Mouse (Mus musculus) small intestine, adult 2 months (tissue): ENCODE results near the gene Rnf215. TPM values are rescaled to one million over a fixed set of nuclear protein-coding genes. Genes with fewer than 3 reads are reported as not detected.
A peak's percentile ranks its signal among the peaks of the same experiment; 100 is the strongest.

Experiments
- H3K27ac ChIP-seq: fragments of 200-500 bp; 2 replicates; pipeline ENCODE4 v1.5.1; 2012; ENCODE audit warnings: low read depth, low read length, control low read depth, inconsistent platforms; ENCODE audit not compliant: insufficient read depth
- H3K27me3 ChIP-seq: fragments of 200-500 bp; 2 replicates; pipeline ENCODE4 v1.6.1; 2012; ENCODE audit warnings: mild to moderate bottlenecking, moderate library complexity, low read length, inconsistent platforms; ENCODE audit not compliant: control insufficient read depth, insufficient read depth
- H3K36me3 ChIP-seq: fragments of 200-500 bp; 2 replicates; pipeline ENCODE4 v1.6.1; 2012; ENCODE audit warnings: mild to moderate bottlenecking, low read length, control low read depth, inconsistent platforms; ENCODE audit not compliant: control insufficient read depth, insufficient read depth
- H3K4me1 ChIP-seq: fragments of 200-500 bp; 2 replicates; pipeline ENCODE4 v1.6.1; 2012; ENCODE audit warnings: low read length, inconsistent platforms, mixed read lengths; ENCODE audit not compliant: control insufficient read depth, insufficient read depth, insufficient read length
- H3K4me3 ChIP-seq: fragments of 200-500 bp; 2 replicates; pipeline ENCODE4 v1.5.1; 2012; ENCODE audit warnings: low read depth, mild to moderate bottlenecking, control low read depth, inconsistent platforms, low read length, moderate library complexity
- CTCF ChIP-seq: fragments of 200-500 bp; IDR thresholded peaks from 2 replicates; pipeline ENCODE4 v1.5.1; 2012; ENCODE audit warnings: low read depth, mild to moderate bottlenecking, control low read depth, inconsistent platforms, low read length, moderate library complexity, mixed read lengths; ENCODE audit not compliant: insufficient replicate concordance, insufficient read length; ENCODE audit errors: extremely low read depth
- POLR2A ChIP-seq: fragments of 200-500 bp; IDR thresholded peaks from 2 replicates; pipeline ENCODE4 v1.6.1; 2012; ENCODE audit warnings: low read depth, mild to moderate bottlenecking, control low read depth, inconsistent platforms, low read length, moderate library complexity
- WGBS: fragments of 180-500 bp; shearing (Covaris S2); methylation state at CpG from one replicate; pipeline ENCODE4 v1.1.7; 2018; 5-methylcytosine and 5-hydroxymethylcytosine counted together
- polyA plus RNA-seq: library from polyadenylated mRNA; depleted of rRNA; stranded (reverse); fragments of >200 nt; gene quantifications from 2 replicates; pipeline ENCODE4 v1.2.3, GENCODE M21; 2012

The Rnf215 gene
- polyA plus RNA-seq, 1 experiment = 20.6 TPM

DNA sequence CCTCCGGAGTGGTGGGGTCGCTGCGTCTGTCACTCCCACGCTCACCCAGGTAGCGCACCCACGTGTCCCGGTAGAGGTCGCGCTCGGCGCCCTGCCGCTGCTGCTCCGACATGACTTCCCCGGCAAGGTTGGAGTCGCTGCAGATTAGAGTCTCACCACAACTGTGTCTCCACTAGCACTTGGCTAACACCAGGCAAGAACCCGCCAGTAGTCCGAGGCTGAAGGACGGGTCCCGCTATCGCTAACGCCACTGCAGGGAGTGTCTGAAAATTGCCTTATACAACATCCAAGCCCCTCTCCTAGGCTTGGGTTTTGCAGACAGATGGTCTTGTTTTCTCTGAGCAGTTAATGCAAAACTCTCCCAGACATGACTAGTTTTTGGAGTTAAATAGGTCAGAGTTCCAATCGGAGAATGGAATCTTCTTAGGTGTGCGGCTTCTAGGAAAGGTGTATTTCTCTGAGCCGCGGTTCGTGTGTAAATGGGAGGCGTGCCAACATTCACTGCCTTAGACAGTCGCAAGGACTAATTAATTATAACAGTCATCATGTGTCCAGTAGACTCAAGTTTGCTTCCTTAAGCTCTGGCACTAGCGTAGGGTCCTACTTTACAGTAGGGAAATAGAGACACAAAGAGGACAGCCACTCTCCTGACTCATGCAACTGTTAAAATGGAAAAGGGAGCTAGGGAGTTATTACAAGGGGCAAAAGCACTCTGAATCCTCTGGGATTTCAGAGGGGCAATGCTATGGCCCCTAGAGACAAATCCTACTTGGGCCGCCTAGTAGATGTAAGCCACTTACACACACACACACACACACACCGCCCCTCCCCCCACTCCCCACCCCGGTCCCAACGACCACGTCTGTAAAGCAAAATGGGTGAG is 39.6 kb upstream of the Rnf215 start, which contains the start of gene Mtfp1:
Gene Mtfp1, minus strand, starts transcription at position 275 of the 883 bp plus-strand sequence.
- Histone ChIP-seq H3K27me3 (no peaks in the 10 kb centered on the region), H3K4me1 (peaks cover 20% of the 10 kb centered on the region), H3K36me3 (peaks cover 16% of the 10 kb centered on the region), H3K27ac (peak within 1 kb of the TSS; percentile 97), H3K4me3 (peak within 1 kb of the TSS; percentile 92)
- TF ChIP-seq CTCF (no peak), POLR2A (no peak)
- 2% methylated on average over 34 of the region's 34 CpGs for WGBS

DNA sequence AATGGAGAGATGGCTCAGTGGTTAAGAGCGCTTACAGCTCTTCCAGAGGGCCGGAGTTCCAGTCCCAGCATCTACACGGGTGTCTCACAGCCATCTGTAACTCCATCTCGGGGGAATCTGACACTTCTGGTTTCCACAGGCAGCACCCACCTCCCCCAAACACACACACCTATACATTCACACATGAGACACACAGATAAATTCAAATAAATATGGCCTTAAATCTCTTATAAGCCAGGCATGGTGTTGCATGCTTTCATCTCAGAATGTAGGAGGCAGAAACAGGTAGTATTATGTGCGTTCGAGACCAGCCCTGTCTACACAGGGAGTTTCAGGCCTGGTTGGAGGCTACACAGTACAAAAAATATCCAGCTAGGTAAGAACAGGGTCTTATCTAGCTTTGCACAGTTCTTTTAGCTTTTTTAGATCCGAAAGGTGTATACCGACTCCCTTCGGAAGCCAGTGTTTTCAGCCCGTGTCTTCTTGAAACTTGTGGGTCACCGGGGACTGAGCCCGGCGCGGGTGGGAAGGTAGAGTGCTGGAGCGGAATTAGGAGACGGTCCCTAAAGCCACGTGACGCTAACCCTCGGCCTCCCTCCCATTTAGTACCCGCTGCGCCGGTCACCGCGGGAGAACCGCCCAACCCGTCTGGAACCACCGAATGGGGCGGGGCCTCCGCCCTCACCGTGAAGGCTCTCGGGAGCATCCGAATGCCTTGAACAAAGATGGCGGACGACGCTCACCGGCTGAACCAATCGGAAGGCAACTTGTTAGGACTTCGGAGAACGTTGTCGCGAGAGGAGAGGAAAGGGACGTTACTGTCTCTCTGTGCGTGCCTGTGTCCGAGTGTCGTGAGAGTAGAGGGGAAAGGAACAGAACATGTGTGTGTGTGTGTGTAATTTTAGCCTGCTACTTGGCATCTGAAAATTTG is 38.7 kb upstream of the Rnf215 start:
- TF ChIP-seq POLR2A (peak; percentile 51; the same call in 1 of the 2 replicates), CTCF (no peak)
- WGBS = under 1% methylated on average over 45 of the region's 45 CpGs
- H3K36me3 ChIP-seq = peaks cover 9% of the 10 kb centered on the region
- peak overlapping the region; percentile 62 for H3K4me3 ChIP-seq
- H3K27me3 ChIP-seq = no peaks in the 10 kb centered on the region
- H3K4me1 ChIP-seq = peaks cover 20% of the 10 kb centered on the region
- H3K27ac ChIP-seq = peak overlapping the region; percentile 75

DNA sequence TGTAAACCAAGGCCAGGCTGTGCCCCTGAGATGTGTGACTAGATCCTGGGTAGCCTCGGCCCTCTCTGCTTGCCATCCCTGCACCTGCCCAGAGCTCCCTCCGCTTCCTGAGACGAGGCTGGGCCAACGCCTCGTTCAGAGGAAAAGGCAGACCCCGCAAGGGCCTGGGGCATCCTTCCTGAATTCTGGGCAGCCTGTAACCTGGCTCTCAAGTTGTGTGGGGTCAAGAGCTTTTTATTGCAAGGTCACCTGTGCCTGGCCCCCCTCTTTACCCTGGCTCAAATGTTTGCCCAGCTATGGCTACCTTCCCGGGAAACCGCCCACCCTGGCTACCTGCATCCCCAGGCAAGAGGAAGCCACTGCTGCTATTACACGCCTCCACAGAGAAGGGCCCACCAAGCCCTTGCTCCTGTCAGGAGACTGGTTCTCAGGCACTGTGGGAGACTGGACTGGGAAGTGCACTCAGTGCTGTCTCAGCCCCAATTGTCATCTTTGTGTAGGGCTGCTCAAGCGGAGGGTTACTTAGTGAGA is 37.8 kb upstream of the Rnf215 start:
- Histone ChIP-seq H3K4me3 (peak overlapping the region; percentile 62), H3K36me3 (peaks cover 2% of the 10 kb centered on the region; the same call in 1 of the 2 replicates), H3K27ac (peak overlapping the region; percentile 75), H3K4me1 (peaks cover 20% of the 10 kb centered on the region), H3K27me3 (no peaks in the 10 kb centered on the region)
- WGBS = 24% methylated on average over 10 of the region's 10 CpGs
- TF ChIP-seq POLR2A (no peak), CTCF (no peak)

DNA sequence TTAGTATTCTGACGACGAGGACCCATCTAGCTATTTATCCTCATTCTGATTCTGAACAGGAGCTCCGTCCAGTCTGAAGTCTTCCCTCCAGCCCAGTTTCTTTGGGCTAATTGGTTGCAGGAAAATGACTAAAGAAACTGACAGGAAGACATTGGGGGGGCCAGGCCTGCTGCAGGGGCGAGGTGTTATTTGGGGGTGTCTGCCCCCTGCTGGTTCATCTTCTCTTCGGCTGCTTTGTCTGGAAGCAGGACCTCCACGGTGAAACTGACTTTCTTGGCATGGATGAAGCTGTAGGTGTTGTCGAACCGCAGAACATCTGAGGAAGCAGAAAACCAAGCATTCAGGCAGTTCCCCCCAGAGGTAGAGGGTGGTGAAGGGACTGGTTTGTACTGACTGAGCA is 36.9 kb upstream of the Rnf215 start:
- Histone ChIP-seq H3K4me1 (peaks cover 19% of the 10 kb centered on the region), H3K27ac (no peak overlapping the region), H3K36me3 (peaks cover 4% of the 10 kb centered on the region), H3K27me3 (no peaks in the 10 kb centered on the region), H3K4me3 (no peak overlapping the region)
- WGBS = 73% methylated on average over 8 of the region's 8 CpGs
- no peak for TF ChIP-seq POLR2A
- no peak for TF ChIP-seq CTCF

DNA sequence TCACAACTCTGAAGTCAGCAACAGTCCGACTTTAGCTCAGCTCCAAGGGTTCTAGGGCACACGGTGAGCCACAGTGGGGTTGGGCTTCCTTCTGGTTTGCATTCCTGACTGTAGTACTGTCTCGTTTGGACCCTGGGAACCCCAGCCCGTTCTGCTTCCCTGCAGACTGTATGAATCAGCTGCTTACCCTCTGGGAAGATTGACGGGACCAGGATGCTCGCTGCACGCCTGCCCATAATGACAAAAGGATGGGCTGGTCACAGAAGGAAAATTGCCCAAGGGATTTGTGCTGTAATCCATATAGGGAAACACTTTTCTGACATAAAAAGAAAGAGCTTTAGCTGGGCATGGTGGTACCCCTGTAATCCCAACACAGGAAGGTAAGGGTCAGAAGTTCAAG is 36.2 kb upstream of the Rnf215 start:
- no peak overlapping the region for H3K4me3 ChIP-seq
- H3K4me1 ChIP-seq = peaks cover 15% of the 10 kb centered on the region
- H3K27me3 ChIP-seq = no peaks in the 10 kb centered on the region
- TF ChIP-seq CTCF (no peak), POLR2A (no peak)
- peaks cover 11% of the 10 kb centered on the region for H3K36me3 ChIP-seq
- H3K27ac ChIP-seq = no peak overlapping the region
- 74% methylated on average over 7 of the region's 7 CpGs for WGBS

DNA sequence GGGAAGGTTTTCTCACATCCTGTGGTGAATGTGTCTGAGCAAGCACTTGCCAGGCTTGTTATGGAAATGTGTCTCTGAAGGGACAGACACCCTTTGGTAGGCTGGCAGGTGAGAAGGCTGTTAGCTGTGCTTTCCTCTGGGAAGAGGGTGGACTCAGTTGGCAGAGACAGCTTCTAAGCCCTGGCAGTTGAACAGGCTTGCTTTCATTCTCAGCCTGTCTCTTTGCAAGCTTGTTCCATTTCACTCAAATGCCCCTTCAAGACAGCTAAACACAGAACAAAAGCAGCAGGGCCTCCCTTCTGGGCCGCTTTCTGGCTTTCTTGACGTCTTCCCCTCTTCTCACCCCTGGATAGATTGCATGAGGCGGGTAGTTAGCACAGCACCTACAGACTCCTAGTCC is 35.6 kb upstream of the Rnf215 start:
- peaks cover 11% of the 10 kb centered on the region for H3K36me3 ChIP-seq
- H3K4me3 ChIP-seq = no peak overlapping the region
- WGBS = 92% methylated on average over 3 of the region's 3 CpGs
- H3K4me1 ChIP-seq = peaks cover 11% of the 10 kb centered on the region
- no peaks in the 10 kb centered on the region for H3K27me3 ChIP-seq
- no peak overlapping the region for H3K27ac ChIP-seq
- TF ChIP-seq POLR2A = no peak
- TF ChIP-seq CTCF = no peak
